Mouse (Mus musculus) heart, embryonic 14.5 days (tissue): Measurements from ENCODE around the gene Gm21987. TPM values are rescaled to one million over a fixed set of nuclear protein-coding genes. Genes with fewer than 3 reads are reported as not detected.

Source experiments
- ATAC-seq: fragments of 200-750 bp; cut with Nextera tagmentation; 2 replicates; pipeline ENCODE4 v1.8.0; 2017; ENCODE audit warnings: low read depth, moderate TSS enrichment; ENCODE audit not compliant: insufficient number of reproducible peaks, insufficient read depth, low FRiP score
- H3K27ac ChIP-seq, 2 experiments: fragments of 200-500 bp in 1 of 2; fragments of 300-500 bp in 1 of 2; sonication (generic) in 1 of 2; replicated peaks in 1 of 2; 2 replicates each; pipeline ENCODE4 v1.5.1; 2012 to 2014; ENCODE audit warnings: low read depth in 2 of 2, low read length in 2 of 2, control low read depth in 1 of 2, mild to moderate bottlenecking in 1 of 2, mixed read lengths in 1 of 2; ENCODE audit not compliant: control insufficient read depth in 1 of 2, insufficient read depth in 1 of 2
- H3K27me3 ChIP-seq: fragments of 300-500 bp; sonication (generic); 2 replicates; pipeline ENCODE4 v1.6.1; 2014; ENCODE audit warnings: mild to moderate bottlenecking, low read length, control low read depth; ENCODE audit not compliant: control insufficient read depth, insufficient read depth
- H3K36me3 ChIP-seq: fragments of 300-500 bp; sonication (generic); 2 replicates; pipeline ENCODE4 v1.6.1; 2014; ENCODE audit warnings: mild to moderate bottlenecking, control low read depth, low read length, mixed read lengths; ENCODE audit not compliant: control insufficient read depth, insufficient read depth
- H3K4me1 ChIP-seq, 2 experiments: fragments of 200-500 bp in 1 of 2; fragments of 300-500 bp in 1 of 2; sonication (generic) in 1 of 2; 2 replicates each; pipeline ENCODE4 v1.6.1; 2012 to 2014; ENCODE audit warnings: low read length in 2 of 2, control low read depth in 1 of 2, mixed read lengths in 1 of 2; ENCODE audit not compliant: control insufficient read depth in 2 of 2, insufficient read depth in 2 of 2
- H3K4me2 ChIP-seq: fragments of 300-500 bp; sonication (generic); 2 replicates; pipeline ENCODE4 v1.6.1; 2014; ENCODE audit warnings: mild to moderate bottlenecking, low read length
- H3K4me3 ChIP-seq, 2 experiments: fragments of 200-500 bp in 1 of 2; fragments of 300-500 bp in 1 of 2; sonication (generic) in 1 of 2; 2 replicates each; pipeline ENCODE4 v1.5.1; 2012 to 2014; ENCODE audit warnings: low read length in 2 of 2, mild to moderate bottlenecking in 2 of 2, control low read depth in 1 of 2, low read depth in 1 of 2, moderate library complexity in 1 of 2; ENCODE audit not compliant: control insufficient read depth in 1 of 2, insufficient read depth in 1 of 2
- H3K9ac ChIP-seq: fragments of 300-500 bp; sonication (generic); 2 replicates; pipeline ENCODE4 v1.6.1; 2014; ENCODE audit warnings: mild to moderate bottlenecking, low read length
- H3K9me3 ChIP-seq: fragments of 300-500 bp; sonication (generic); 2 replicates; pipeline ENCODE4 v1.6.1; 2016; ENCODE audit warnings: low read length, control low read depth; ENCODE audit not compliant: control insufficient read depth
- WGBS: fragments of 180-500 bp; shearing (Covaris S2); extraction: QIAGEN DNeasy Blood & Tissue Kit; methylation state at CpG from one replicate; pipeline ENCODE4 v1.1.7; 2014; 5-methylcytosine and 5-hydroxymethylcytosine counted together
- polyA plus RNA-seq: library from polyadenylated mRNA; unstranded; fragments of >200 nt; fragmentation: Nextera tagmentation; extraction: Ambion mirVana; gene quantifications from 2 replicates; pipeline ENCODE4 v1.2.1, GENCODE M21; 2014

Gm21987 gene
- polyA plus RNA-seq, 1 experiment from 2014 or later = 4.9 TPM

GRCm38 (mm10) chr16:38396155-38396554 lies 49.3 kb downstream of the Gm21987 start:
- ATAC-seq = no peak
- 27% methylated on average over 13 of the region's 13 CpGs for WGBS
- Histone ChIP-seq H3K9me3 (no peaks in the 10 kb centered on the region), H3K4me1 (peaks cover 24 to 25% of the 10 kb centered on the region in 2 experiments), H3K27me3 (no peaks in the 10 kb centered on the region), H3K9ac (peak overlapping the region; percentile 50; the same call in 1 of the 2 replicates), H3K4me3 (no peak overlapping the region), H3K36me3 (no peaks in the 10 kb centered on the region), H3K4me2 (peak overlapping the region; percentile 55), H3K27ac (peak overlapping the region; percentile 40 to 65)

- Histone ChIP-seq H3K4me2 (no peak overlapping the region), H3K9me3 (no peaks in the 10 kb centered on the region), H3K27ac (no peak overlapping the region), H3K36me3 (no peaks in the 10 kb centered on the region), H3K4me3 (no peak overlapping the region), H3K4me1 (peaks cover 17 to 25% of the 10 kb centered on the region in 2 experiments), H3K27me3 (no peaks in the 10 kb centered on the region), H3K9ac (no peak overlapping the region)
- 87% methylated on average over 6 of the region's 6 CpGs for WGBS
- ATAC-seq = no peak
These were observed 51.4 kb downstream of the Gm21987 start for GRCm38 (mm10) chr16:38398266-38398665.

- peak overlapping the region; percentile 68; the same call in 1 of the 2 replicates for H3K9ac ChIP-seq
These were observed 52.2 kb downstream of the Gm21987 start for GRCm38 (mm10) chr16:38399076-38399475.

GRCm38 (mm10) chr16:38399531-38400231 lies 52.8 kb downstream of the Gm21987 start:
- WGBS = 16% methylated on average over 17 of the region's 17 CpGs
- Histone ChIP-seq H3K4me3 (peak overlapping the region; percentile 34 to 42), H3K9ac (peak overlapping the region; percentile 68), H3K36me3 (no peaks in the 10 kb centered on the region), H3K9me3 (no peaks in the 10 kb centered on the region), H3K27ac (peak overlapping the region; percentile 2 to 53; a peak in 3 of 4 replicates), H3K27me3 (no peaks in the 10 kb centered on the region), H3K4me2 (peak overlapping the region; percentile 73), H3K4me1 (peaks cover 17 to 25% of the 10 kb centered on the region in 2 experiments)
- peak; percentile 58; the same call in 1 of the 2 replicates for ATAC-seq

More at GRCm38 (mm10) chr16:38399076-38399475, 52.2 kb downstream of the Gm21987 start:
- Histone ChIP-seq H3K27ac (peak overlapping the region in 1 of 2 experiments; percentile 28; a peak in 1 of 4 replicates), H3K36me3 (no peaks in the 10 kb centered on the region), H3K4me2 (peak overlapping the region; percentile 73; the same call in 1 of the 2 replicates), H3K9me3 (no peaks in the 10 kb centered on the region), H3K27me3 (no peaks in the 10 kb centered on the region), H3K4me1 (peaks cover 17 to 25% of the 10 kb centered on the region in 2 experiments), H3K4me3 (no peak overlapping the region; a peak in 1 of 4 replicates)
- 61% methylated on average over 3 of the region's 3 CpGs for WGBS
- no peak for ATAC-seq

GRCm38 (mm10) chr16:38400311-38400960 lies 53.6 kb downstream of the Gm21987 start:
- Histone ChIP-seq H3K4me1 (peaks cover 15 to 25% of the 10 kb centered on the region in 2 experiments), H3K9me3 (no peaks in the 10 kb centered on the region), H3K9ac (peak overlapping the region; percentile 68), H3K4me3 (peak overlapping the region; percentile 34 to 42), H3K27me3 (no peaks in the 10 kb centered on the region), H3K4me2 (peak overlapping the region; percentile 73), H3K27ac (no peak overlapping the region; a peak in 1 of 4 replicates), H3K36me3 (no peaks in the 10 kb centered on the region)
- 76% methylated on average over 9 of the region's 9 CpGs for WGBS
- no peak for ATAC-seq

GRCm38 (mm10) chr16:38401468-38401867 lies 54.6 kb downstream of the Gm21987 start:
- no peak overlapping the region for H3K4me2 ChIP-seq
- 73% methylated on average over 6 of the region's 6 CpGs for WGBS
- no peak overlapping the region for H3K9ac ChIP-seq
- no peaks in the 10 kb centered on the region for H3K9me3 ChIP-seq
- no peaks in the 10 kb centered on the region for H3K27me3 ChIP-seq
- no peak overlapping the region for H3K4me3 ChIP-seq
- ATAC-seq = no peak
- peaks cover 14 to 18% of the 10 kb centered on the region in 2 experiments for H3K4me1 ChIP-seq
- no peak overlapping the region for H3K27ac ChIP-seq
- no peaks in the 10 kb centered on the region for H3K36me3 ChIP-seq

GRCm38 (mm10) chr16:38403639-38404038 lies 56.8 kb downstream of the Gm21987 start:
- Histone ChIP-seq H3K27ac (no peak overlapping the region), H3K4me3 (no peak overlapping the region), H3K27me3 (no peaks in the 10 kb centered on the region), H3K9ac (no peak overlapping the region), H3K36me3 (no peaks in the 10 kb centered on the region), H3K9me3 (no peaks in the 10 kb centered on the region), H3K4me2 (no peak overlapping the region), H3K4me1 (peaks cover 13 to 17% of the 10 kb centered on the region in 2 experiments)
- 68% methylated on average over 7 of the region's 7 CpGs for WGBS
- ATAC-seq = no peak
